Mouse (Mus musculus) limb, embryonic 11.5 days (tissue): ENCODE results near the gene Supt5. TPM values are rescaled to one million over a fixed set of nuclear protein-coding genes. Genes with fewer than 3 reads are reported as not detected.

Experiments used
- ATAC-seq: fragments of 200-750 bp; cut with Nextera tagmentation; 2 replicates; pipeline ENCODE4 v1.8.0; 2017; ENCODE audit warnings: low read depth; ENCODE audit not compliant: insufficient number of reproducible peaks, low FRiP score, low TSS enrichment
- DNase-seq: peaks from one replicate; pipeline ENCODE4 v3.0.0-alpha.2; 2015; ENCODE audit warnings: low spot score
- H3K27ac ChIP-seq: fragments of 300-500 bp; sonication (generic); replicated peaks from 2 replicates; pipeline ENCODE4 v1.5.1; 2014; ENCODE audit warnings: low read depth, mild to moderate bottlenecking, low read length
- H3K27me3 ChIP-seq: fragments of 300-500 bp; sonication (generic); 2 replicates; pipeline ENCODE4 v1.6.1; 2014; ENCODE audit warnings: mild to moderate bottlenecking, low read length, mixed read lengths; ENCODE audit not compliant: control insufficient read depth, insufficient read depth
- H3K36me3 ChIP-seq: fragments of 300-500 bp; sonication (generic); 2 replicates; pipeline ENCODE4 v1.6.1; 2014; ENCODE audit warnings: mild to moderate bottlenecking, low read length, moderate library complexity, mixed read lengths; ENCODE audit not compliant: control insufficient read depth, insufficient read depth
- H3K4me1 ChIP-seq: fragments of 300-500 bp; sonication (generic); 2 replicates; pipeline ENCODE4 v1.6.1; 2014; ENCODE audit warnings: low read length, mixed read lengths; ENCODE audit not compliant: control insufficient read depth, insufficient read depth
- H3K4me2 ChIP-seq: fragments of 300-500 bp; sonication (generic); 2 replicates; pipeline ENCODE4 v1.6.1; 2014; ENCODE audit warnings: low read depth, mild to moderate bottlenecking, moderate library complexity; ENCODE audit not compliant: severe bottlenecking
- H3K4me3 ChIP-seq: fragments of 300-500 bp; sonication (generic); 2 replicates; pipeline ENCODE4 v1.5.1; 2014; ENCODE audit warnings: low read depth, low read length
- H3K9ac ChIP-seq: fragments of 300-500 bp; sonication (generic); 2 replicates; pipeline ENCODE4 v1.6.1; 2014; ENCODE audit warnings: mild to moderate bottlenecking, low read length
- H3K9me3 ChIP-seq: fragments of 300-500 bp; sonication (generic); 2 replicates; pipeline ENCODE4 v1.6.1; 2016; ENCODE audit warnings: low read length; ENCODE audit not compliant: control insufficient read depth
- WGBS: fragments of 180-500 bp; shearing (Covaris S2); extraction: QIAGEN DNeasy Blood & Tissue Kit; methylation state at CpG from one replicate; pipeline ENCODE4 v1.1.7; 2014; 5-methylcytosine and 5-hydroxymethylcytosine counted together
- polyA plus RNA-seq: library from polyadenylated mRNA; unstranded; fragments of >200 nt; fragmentation: Nextera tagmentation; extraction: Ambion mirVana; gene quantifications from 2 replicates; pipeline ENCODE4 v1.2.1, GENCODE M21; 2014

Gene Supt5
- polyA plus RNA-seq, 1 experiment from 2014 or later = 89.0 TPM

DNA sequence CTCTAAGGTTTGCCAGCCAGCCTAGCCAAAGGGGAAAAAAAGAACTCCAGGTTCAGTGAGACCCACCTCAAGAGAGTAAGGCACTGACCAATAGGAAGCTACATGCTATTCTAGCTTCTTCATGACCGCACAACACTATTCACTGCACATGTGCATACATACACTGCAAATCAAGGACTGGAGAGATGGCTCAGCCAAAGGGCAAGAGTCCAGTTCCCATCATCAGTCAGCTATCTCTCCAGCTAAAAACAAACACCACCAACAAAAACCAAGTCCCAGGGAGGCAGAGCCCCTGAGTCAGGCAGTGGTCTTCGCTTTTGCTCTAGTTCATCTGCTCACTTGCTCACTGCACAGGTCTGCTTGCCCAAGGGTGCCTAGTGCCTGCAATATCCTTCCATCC, 10.3 kb downstream of the Supt5 start:
- no peak overlapping the region for H3K4me3 ChIP-seq
- no peak overlapping the region for H3K4me2 ChIP-seq
- H3K36me3 ChIP-seq = peaks cover 30% of the 10 kb centered on the region
- 93% methylated on average over 2 of the region's 2 CpGs for WGBS
- no peaks in the 10 kb centered on the region for H3K9me3 ChIP-seq
- DNase-seq (no peak), ATAC-seq (no peak)
- no peaks in the 10 kb centered on the region for H3K4me1 ChIP-seq
- no peak overlapping the region for H3K27ac ChIP-seq
- H3K9ac ChIP-seq = no peak overlapping the region
- no peaks in the 10 kb centered on the region for H3K27me3 ChIP-seq

GRCm38 (mm10) chr7:28326457-28326856, 12.1 kb downstream of the Supt5 start:
- Histone ChIP-seq H3K9me3 (no peaks in the 10 kb centered on the region), H3K4me3 (no peak overlapping the region), H3K9ac (no peak overlapping the region), H3K4me2 (no peak overlapping the region), H3K27ac (no peak overlapping the region), H3K27me3 (no peaks in the 10 kb centered on the region), H3K36me3 (peaks cover 44% of the 10 kb centered on the region), H3K4me1 (no peaks in the 10 kb centered on the region)
- DNase-seq (no peak), ATAC-seq (no peak)
- 82% methylated on average over 4 of the region's 4 CpGs for WGBS

DNA sequence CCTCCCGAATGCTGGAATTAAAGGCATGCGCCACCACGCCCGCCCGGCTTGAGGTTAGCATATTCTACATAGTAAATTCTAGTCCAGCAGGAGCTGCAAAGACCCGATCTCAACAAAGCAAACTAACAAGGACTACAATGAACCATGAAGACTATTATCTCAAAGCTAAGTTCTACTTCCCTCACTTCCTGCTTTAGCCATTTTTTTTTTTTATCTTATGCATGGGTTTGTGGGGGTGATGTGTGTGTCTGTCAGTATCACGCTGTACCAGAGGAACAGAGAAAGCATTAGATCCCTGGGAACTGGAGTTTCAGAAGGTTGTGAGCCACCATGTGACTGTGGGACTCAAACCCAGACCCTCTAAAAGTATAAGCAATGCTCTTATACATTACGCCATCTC, 13.3 kb downstream of the Supt5 start:
- ATAC-seq (no peak), DNase-seq (no peak)
- 96% methylated on average over 8 of the region's 8 CpGs for WGBS
- no peaks in the 10 kb centered on the region for H3K27me3 ChIP-seq
- H3K4me1 ChIP-seq = no peaks in the 10 kb centered on the region
- no peak overlapping the region for H3K4me3 ChIP-seq
- H3K9me3 ChIP-seq = no peaks in the 10 kb centered on the region
- no peak overlapping the region for H3K9ac ChIP-seq
- no peak overlapping the region for H3K27ac ChIP-seq
- peaks cover 48% of the 10 kb centered on the region for H3K36me3 ChIP-seq
- no peak overlapping the region for H3K4me2 ChIP-seq

DNA sequence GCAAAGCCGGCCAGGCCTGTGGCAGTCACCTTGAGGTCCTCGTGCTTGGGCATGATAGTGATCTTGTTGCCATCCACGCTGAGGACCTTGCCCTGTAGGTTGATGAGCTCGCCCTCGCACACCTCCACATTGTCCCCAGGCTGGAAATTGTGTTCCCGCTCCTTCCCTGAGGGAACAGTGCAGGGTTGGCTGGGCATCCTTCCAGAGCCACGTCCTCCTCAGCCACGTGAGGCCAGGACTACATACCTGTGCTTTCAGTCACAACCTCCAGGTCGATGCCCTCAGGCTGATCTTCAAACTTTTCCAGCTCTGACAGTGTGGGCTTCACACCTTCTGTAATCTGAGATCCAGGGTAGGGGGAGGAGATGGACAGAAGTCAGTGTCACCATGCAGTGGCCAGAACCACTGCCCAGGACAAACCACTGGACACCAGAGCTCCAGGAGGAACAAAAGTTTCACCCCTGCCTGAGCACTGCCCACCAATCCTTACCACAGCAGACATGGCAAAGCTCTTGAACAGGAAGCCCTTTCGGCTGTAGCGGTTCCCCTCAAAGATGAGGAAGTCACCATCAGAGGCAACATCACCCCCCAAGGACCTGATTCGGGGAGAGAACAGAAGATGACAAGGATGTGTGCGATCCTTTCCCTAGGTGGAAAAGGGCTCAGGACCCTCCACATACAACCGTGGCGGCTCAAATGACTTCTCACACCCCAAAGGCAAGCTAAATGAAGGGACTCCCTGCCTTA, 16.4 kb downstream of the Supt5 start:
- no peak overlapping the region for H3K4me3 ChIP-seq
- ATAC-seq = no peak
- no peak overlapping the region for H3K9ac ChIP-seq
- 92% methylated on average over 15 of the region's 15 CpGs for WGBS
- no peak for DNase-seq
- H3K4me1 ChIP-seq = no peaks in the 10 kb centered on the region
- H3K36me3 ChIP-seq = peaks cover 64% of the 10 kb centered on the region
- H3K9me3 ChIP-seq = no peaks in the 10 kb centered on the region
- no peaks in the 10 kb centered on the region for H3K27me3 ChIP-seq
- no peak overlapping the region for H3K27ac ChIP-seq
- H3K4me2 ChIP-seq = no peak overlapping the region

DNA sequence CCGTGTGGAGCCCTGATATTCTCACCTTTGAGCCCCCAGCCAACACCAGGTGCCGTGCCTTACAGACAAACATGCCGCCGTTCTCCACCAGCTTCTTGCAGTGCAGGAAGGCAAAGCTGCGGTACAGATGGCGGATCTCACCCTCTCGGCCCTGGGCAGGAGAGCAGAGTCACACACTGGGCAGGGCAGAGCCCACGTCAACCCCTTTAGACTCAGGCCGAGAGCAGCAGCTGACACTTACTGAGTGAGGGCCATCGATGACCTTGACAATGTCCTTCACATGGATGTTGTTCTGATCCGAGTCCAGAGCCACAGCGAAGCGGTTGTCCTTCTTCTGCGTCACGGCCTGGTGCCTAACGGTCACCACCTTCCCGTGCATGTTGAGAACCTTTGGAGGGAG, 19.8 kb downstream of the Supt5 start:
- no peaks in the 10 kb centered on the region for H3K4me1 ChIP-seq
- no peak overlapping the region for H3K27ac ChIP-seq
- H3K9ac ChIP-seq = no peak overlapping the region
- no peak overlapping the region for H3K4me2 ChIP-seq
- no peaks in the 10 kb centered on the region for H3K9me3 ChIP-seq
- WGBS = 95% methylated on average over 17 of the region's 17 CpGs
- no peak overlapping the region for H3K4me3 ChIP-seq
- H3K36me3 ChIP-seq = peaks cover 68% of the 10 kb centered on the region
- no peaks in the 10 kb centered on the region for H3K27me3 ChIP-seq
- DNase-seq (no peak), ATAC-seq (no peak)

- H3K4me1 ChIP-seq = no peaks in the 10 kb centered on the region
- no peak for ATAC-seq
- WGBS = 90% methylated on average over 3 of the region's 3 CpGs
- H3K27ac ChIP-seq = no peak overlapping the region
- H3K4me2 ChIP-seq = no peak overlapping the region
- no peaks in the 10 kb centered on the region for H3K27me3 ChIP-seq
- peaks cover 67% of the 10 kb centered on the region for H3K36me3 ChIP-seq
- H3K9me3 ChIP-seq = no peaks in the 10 kb centered on the region
- H3K9ac ChIP-seq = no peak overlapping the region
- H3K4me3 ChIP-seq = no peak overlapping the region
- DNase-seq = no peak
Observed at GRCm38 (mm10) chr7:28318036-28318435, 20.5 kb downstream of the Supt5 start.

DNA sequence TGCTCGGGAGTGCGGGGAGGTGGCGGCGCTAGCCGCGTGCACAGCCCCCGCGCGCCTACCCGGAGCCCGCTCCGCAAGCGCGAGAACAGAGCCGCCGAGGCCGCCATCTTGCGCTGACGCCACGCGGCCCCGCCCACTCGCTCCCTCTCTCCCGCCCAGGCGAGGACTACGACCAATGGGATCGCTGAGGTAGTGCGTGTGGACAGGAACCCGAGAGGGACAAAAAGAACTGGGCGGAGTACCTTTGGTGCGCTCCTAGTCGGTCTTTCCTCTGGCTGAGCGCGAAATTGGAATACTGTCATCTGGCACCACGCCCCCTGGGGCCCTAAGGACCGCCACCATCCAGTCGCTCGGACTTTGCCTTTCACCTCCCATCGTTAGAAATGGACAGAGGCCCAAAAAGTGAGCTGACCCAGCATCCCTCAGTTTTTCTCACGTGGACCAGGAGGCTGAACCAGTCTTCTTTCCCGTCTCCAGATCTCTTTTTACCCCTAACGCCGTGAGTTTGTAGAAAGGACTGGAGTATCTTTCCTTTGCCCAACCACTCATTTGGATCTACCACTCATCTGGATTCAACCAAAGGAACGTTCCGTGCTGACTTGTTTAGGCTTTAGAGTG, 26.5 kb downstream of the Supt5 start, which contains the start of gene Timm50:
Gene Timm50, minus strand, starts transcription at position 147 of the 618 bp plus-strand sequence.
- Histone ChIP-seq H3K4me1 (peaks cover 7% of the 10 kb centered on the region; the same call in 1 of the 2 replicates), H3K27ac (no peak within 1 kb of the TSS), H3K9ac (peak within 1 kb of the TSS; percentile 79), H3K9me3 (no peaks in the 10 kb centered on the region), H3K4me3 (peak within 1 kb of the TSS; percentile 98), H3K27me3 (no peaks in the 10 kb centered on the region), H3K36me3 (peaks cover 32% of the 10 kb centered on the region), H3K4me2 (peak within 1 kb of the TSS; percentile 85)
- under 1% methylated on average over 45 of the region's 45 CpGs for WGBS
- DNase-seq (peak; percentile 97), ATAC-seq (peak; percentile 97)

DNA sequence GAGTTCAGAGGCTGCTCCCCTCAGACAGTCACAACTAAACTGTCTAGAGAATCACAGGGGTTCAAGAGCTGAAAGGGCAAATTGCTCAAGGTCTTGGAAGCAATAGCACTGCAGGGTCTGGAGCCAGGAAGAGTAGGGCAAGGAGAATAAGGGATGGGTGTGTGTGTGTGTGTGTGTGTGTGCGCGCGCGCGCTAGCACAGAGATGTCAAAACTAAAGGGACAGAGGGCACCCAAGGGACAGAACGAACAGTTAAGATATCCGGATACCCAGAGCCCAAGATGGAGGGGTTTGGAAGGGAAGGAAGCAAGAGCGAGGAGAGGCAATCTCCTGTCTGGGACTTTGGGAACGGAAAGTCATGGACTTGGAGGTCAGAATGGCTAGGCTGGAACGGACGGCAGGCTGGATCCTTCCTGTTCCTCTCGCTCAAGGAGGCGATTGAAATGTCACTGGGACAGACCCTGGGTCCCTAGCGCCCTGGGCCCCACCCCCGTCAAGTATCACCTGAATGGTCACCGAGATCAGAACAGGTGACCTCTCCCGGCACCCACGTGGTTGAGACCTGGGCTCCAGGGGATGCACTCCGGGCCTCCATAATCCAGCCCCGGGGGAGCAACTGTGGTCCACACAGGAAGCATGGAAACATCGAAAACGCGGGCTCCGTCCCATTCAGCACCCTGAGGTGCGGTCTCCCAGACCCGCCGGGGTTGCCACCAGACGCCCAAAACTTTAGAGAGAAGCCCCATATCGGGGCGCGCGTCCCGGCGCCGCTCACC, 27.2 kb downstream of the Supt5 start:
- H3K9me3 ChIP-seq = no peaks in the 10 kb centered on the region

More for the DNA sequence above, 27.2 kb downstream of the Supt5 start:
- DNase-seq (no peak), ATAC-seq (peak; percentile 55)
- no peaks in the 10 kb centered on the region for H3K27me3 ChIP-seq
- peaks cover 7% of the 10 kb centered on the region; the same call in 1 of the 2 replicates for H3K4me1 ChIP-seq
- 5% methylated on average over 35 of the region's 35 CpGs for WGBS
- no peak overlapping the region for H3K27ac ChIP-seq
- peak overlapping the region; percentile 79 for H3K9ac ChIP-seq
- H3K4me3 ChIP-seq = peak overlapping the region; percentile 98
- peaks cover 33% of the 10 kb centered on the region for H3K36me3 ChIP-seq
- H3K4me2 ChIP-seq = peak overlapping the region; percentile 85
